Mouse (Mus musculus): ENCODE measurements around the gene Spc25.
A peak's percentile ranks its signal among the peaks of the same experiment; 100 is the strongest.

Spc25 gene

DNA sequence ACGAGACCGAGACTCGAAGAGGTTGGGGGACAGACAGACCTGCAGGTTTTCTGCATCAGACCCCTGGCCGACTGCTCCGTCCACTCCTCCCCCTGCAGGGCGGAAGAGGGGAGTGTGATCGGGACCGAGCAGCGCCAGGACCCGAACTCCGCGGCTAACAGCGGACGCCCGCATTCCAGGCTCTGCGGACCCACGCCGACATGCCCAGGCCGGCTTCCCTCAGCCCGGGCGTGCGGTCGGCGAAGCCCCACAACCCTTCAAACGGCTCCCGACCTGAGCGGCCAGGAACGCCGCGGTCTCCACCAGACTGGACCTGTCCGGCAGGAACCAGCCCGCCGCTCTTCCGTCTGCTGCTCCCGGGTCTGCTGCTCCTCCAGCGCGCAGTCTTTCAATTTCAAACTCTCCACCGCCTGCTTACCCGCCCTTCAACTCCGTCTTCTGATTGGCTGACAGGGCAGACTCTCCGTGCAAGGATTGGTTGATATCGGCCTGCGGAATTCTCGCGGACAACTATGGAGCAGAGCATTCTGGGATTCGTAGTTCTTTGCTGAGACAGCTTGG lies at the start of gene Spc25:
Spc25 (minus strand) TSS at position 404 of the 561 bp plus-strand sequence.
- peak; percentile 96 for DNase-seq (ENCODE audit: low spot score)

- no peak for DNase-seq (ENCODE audit: low spot score)
Observed at GRCm38 (mm10) chr2:69248221-69248755, 42.3 kb upstream of the Spc25 start.

DNA sequence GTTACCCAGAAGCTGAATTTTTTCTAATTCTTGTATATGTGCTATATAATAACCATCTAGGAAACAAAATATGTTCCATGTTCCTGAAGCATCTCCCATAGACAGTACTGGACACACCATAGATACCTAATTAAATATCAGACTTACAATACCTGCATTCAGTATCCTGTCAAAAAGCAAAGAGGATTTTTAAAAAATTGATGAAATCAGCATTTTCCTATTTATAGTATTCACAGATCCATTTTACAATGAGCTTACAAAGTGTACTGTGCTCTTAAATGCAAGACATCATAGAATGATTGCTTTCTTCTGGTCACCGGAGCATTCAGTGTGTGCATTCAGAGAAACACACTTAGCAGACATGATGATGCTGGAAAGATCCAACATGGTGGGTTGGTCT lies 41.1 kb upstream of the Spc25 start:
- DNase-seq (ENCODE audit: low spot score), result no peak

GRCm38 (mm10) chr2:69244924-69245323 lies 38.9 kb upstream of the Spc25 start:
- no peak for DNase-seq (ENCODE audit: low spot score)

DNA sequence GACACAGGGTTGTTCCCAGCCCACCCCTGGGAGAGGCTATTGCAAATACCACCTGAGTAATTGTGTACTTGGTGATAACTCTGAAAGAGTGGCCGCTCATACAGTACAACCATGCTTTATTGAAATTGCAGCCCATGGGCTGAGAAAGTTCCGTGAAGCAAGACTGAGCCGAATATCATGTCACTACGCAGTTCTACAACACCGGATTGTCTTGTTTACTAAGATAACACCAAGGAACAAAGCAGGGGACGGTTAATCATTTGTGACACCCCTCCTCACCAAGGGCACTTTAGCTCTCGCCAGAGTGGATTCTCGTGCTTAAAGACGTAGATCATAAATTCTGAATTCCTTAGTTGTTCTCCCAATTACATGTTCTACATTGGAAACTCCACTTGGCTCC lies 33.3 kb upstream of the Spc25 start:
- no peak for DNase-seq (ENCODE audit: low spot score)

GRCm38 (mm10) chr2:69234976-69235678 lies 29.1 kb upstream of the Spc25 start:
- no peak for DNase-seq (ENCODE audit: low spot score)

DNA sequence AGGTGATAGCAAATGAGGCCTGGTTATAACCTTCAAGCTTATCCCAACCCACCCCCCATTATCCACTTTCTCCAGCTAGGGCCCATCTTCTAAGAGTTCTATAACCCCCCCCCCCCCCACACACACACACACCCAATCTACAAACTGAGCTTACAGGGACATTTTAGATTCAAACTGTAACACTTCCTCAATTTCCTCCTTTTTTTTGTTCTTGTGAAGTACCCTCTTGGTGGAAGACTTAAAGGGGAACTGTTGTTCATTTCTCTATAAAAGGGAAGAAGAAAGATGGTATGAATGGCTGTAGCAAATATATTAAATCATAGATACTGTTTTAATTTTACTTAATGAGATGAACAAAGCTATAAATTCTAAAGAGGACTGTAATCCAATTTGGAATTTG lies 26.1 kb upstream of the Spc25 start:
- no peak for DNase-seq (ENCODE audit: low spot score)

GRCm38 (mm10) chr2:69230137-69230536 lies 24.1 kb upstream of the Spc25 start:
- no peak for DNase-seq (ENCODE audit: low spot score)

DNA sequence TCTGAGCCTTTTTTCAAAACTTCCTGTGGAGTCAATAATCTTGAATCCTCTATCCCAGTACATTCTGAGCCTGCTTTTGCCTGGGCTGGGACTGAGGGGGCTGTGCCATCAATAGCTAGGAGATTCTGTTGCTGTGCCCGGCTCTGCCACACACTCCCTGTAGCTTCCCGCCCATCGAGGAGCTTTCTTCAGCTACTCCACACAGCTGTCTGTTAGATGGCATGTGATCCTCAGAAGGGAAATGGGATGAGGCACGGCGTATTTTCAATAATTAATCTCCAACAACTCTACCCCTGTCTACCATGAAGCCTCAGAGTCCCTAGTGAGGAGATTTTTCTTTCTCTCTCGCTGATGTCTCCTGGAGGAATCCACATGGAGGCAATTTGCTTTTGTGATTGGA lies 22.6 kb upstream of the Spc25 start:
- DNase-seq (ENCODE audit: low spot score), result no peak

DNA sequence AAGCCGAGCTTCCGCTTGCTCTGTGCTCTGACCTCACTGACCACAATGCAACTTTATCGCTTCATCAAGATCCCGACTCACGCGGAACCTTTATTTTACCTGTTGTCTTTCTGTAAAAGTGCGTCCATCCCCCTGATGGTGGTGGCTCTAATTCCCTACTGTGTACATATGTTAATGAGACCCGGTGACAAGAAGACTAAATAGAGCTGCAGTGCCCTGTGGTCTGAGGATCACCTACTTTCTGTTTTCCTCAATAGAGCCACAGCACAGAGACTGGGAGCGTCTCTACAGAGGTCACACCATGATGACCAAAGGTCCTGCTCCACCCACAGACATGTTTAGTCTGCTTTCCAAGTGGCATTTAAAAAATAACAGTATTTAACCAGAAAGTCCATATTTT lies 20.9 kb upstream of the Spc25 start:
- no peak for DNase-seq (ENCODE audit: low spot score)

DNA sequence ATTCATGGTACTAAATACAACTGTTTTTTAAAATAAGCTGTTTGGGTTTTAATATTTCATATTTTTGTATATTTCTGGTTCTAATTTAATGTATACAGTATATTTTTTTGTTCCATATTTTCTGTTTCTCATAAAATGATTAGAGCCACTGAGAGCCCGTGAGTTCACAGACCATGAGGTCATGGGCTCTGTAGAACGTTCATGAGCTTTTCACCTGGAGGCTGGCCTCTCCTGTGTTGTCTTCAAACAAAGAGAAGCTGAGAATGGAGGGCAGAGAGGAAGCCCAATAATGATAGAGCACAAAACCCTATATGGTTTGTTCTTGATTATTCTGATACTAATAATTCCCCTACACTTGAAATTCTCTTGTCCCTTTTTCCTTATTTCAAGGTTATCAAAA lies 18.7 kb upstream of the Spc25 start:
- no peak for DNase-seq (ENCODE audit: low spot score)

- no peak for DNase-seq (ENCODE audit: low spot score)
Observed at GRCm38 (mm10) chr2:69222815-69223214, 16.8 kb upstream of the Spc25 start.

- no peak for DNase-seq (ENCODE audit: low spot score)
Observed at GRCm38 (mm10) chr2:69221868-69222416, 15.9 kb upstream of the Spc25 start.

DNA sequence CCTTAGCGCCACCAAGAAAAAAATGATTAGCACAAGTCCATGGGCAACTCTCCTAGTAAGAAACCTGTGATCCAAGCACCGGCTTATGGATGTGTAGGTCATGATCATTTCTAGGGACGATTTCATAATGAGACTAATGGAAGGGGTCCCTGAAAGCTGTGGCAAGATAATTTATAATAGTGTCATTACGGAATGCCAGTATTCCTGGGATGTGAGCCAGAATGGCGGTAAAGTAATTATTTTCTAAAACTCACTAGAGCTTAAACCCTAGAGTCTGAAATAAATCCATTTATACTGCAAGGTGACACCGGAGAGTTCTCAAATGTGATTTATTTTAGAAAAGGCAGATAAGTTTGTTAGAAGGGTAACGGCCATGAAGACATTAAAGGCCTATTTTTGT lies 9.2 kb upstream of the Spc25 start:
- DNase-seq (ENCODE audit: low spot score), result no peak

- no peak for DNase-seq (ENCODE audit: low spot score)
Observed at GRCm38 (mm10) chr2:69212652-69213051, 6.7 kb upstream of the Spc25 start.

DNA sequence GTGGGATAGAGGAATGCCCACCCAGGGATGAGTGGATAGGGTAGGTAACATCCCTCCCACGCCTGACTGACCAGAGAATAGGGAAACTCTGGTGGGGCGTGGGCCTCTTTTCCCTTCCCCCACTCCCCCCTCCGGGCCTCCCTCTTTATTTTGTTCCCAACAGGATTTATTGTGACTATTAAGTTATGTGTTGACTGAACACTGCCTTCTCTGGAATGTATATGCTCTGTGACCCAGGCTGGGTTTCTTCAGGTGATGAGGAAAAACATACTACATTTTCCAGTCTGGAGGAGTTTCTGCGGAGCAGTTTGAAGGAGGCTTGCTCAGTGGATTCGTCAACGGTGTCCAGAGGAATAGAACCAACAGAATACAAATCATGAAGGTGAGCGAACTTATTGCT lies 4.8 kb upstream of the Spc25 start, which contains the start of gene G6pc2:
G6pc2 (plus strand) TSS at position 301 of the 400 bp plus-strand sequence.
- DNase-seq (ENCODE audit: low spot score), result no peak

- DNase-seq (ENCODE audit: low spot score), result no peak
Observed at GRCm38 (mm10) chr2:69209684-69210083, 3.7 kb upstream of the Spc25 start.

GRCm38 (mm10) chr2:69206523-69206922 lies 529 bp upstream of the Spc25 start:
- DNase-seq (ENCODE audit: low spot score), result peak; percentile 11

DNA sequence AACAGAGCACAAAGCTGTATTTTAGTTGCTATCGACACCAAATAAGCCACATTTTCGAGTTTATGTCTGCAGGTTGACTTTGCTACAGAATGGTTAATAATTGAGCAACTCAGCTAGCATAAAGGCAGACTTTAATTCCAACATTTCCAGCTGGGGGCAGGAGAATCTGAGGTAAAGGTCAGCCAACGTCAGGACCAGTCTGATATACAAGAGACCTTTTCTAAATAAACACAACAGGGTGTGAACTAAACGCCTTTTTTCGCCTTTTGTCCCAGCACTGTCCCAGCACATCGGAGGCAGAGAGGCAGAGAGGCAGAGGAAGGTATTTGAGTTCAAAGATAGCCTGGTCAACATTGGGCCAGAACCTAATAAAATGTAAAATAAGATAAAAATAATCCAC lies 809 bp downstream of the Spc25 start:
- peak; percentile 7 for DNase-seq (ENCODE audit: low spot score)

- no peak for DNase-seq (ENCODE audit: low spot score)
Observed at GRCm38 (mm10) chr2:69193555-69193954, 12.4 kb downstream of the Spc25 start.

DNA sequence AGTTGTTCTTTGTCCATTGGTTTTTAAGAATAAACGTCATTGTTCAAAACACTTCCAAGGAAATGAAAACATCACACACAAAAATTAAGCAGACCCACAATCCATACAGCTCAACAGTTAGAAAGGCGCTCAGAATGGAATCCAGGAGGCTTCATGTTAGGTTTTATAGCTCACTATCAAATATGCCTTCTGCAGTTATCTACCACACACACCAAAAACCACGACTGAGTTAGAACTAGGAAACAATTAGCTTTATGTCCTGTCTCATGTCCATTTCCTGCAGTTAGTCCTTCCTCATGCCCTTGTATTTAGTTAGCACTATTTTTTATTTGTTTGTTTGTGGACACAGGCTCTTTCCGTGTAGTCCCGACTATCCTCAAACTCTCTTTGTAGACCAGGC lies 14.9 kb downstream of the Spc25 start:
- DNase-seq (ENCODE audit: low spot score), result no peak

DNA sequence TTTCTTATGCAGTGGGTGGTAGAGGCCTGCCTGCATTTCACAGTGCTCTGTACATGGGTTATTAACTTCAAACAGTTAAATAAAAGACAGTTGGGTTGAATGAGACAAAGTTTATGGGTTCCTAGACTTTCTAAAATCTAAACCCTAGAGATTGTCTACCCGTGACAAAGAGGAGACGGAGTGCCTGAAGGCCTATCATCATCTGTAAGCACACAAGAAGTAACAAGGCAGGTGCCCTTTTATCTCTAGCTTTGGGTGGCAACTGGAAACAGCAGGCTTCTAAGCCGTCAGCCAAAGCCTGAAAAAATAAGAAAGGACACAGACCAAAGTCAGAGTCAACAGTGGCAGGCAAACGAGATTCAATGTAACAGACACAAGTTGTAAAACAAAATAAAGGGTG lies 16.8 kb downstream of the Spc25 start:
- no peak for DNase-seq (ENCODE audit: low spot score)

DNA sequence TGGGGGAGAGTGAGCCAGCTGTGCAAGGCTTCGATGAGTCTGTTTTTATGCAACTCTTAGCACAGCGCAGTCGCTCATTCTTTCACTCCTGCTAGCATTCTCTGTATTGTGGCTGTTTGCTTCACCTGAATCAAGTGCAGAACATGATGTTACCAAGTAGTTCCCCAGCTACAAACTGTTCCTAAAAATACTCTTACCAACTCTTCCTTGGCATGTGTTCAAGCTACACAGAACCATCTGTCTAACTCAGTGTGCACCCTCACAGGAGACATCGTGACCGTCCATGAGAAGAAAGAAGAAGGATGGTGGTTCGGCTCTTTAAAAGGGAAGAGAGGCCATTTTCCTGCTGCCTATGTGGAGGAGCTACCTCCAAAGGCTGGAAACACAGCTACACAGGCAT lies 17.3 kb downstream of the Spc25 start:
- DNase-seq (ENCODE audit: low spot score), result no peak
